Mouse (Mus musculus): ENCODE measurements around the gene Rab10.

GRCm38 (mm10) chr12:3261596-3261995, 48.2 kb downstream of the Rab10 start:
- no peak for TF ChIP-seq POLR2A (IDR thresholded peaks at IDR 0.05; ENCODE audit: insufficient read depth, low read depth, low read length)
- TF ChIP-seq CTCF (IDR thresholded peaks at IDR 0.05; ENCODE audit: insufficient read depth, low read depth, low read length) = no peak

Data from olfactory bulb, adult 2 months (tissue).